Mouse (Mus musculus) kidney, embryonic 14.5 days (tissue): ENCODE measurements around the gene Gan. TPM values are rescaled to one million over a fixed set of nuclear protein-coding genes. Genes with fewer than 3 reads are reported as not detected.

Experiments
- ATAC-seq: fragments of 200-750 bp; cut with Nextera tagmentation; 2 replicates; pipeline ENCODE4 v1.8.0; 2017; ENCODE audit warnings: moderate number of reproducible peaks, mild to moderate bottlenecking, moderate TSS enrichment, moderate library complexity; ENCODE audit not compliant: low FRiP score, low TSS enrichment
- H3K27ac ChIP-seq: fragments of 300-500 bp; sonication (generic); 2 replicates; pipeline ENCODE4 v1.5.1; 2014; ENCODE audit warnings: low read depth, mild to moderate bottlenecking, low read length, moderate library complexity, mixed read lengths
- H3K27me3 ChIP-seq: fragments of 300-500 bp; sonication (generic); 2 replicates; pipeline ENCODE4 v1.6.1; 2014; ENCODE audit warnings: mild to moderate bottlenecking, low read length; ENCODE audit not compliant: control insufficient read depth, insufficient read depth
- H3K36me3 ChIP-seq: fragments of 300-500 bp; sonication (generic); 2 replicates; pipeline ENCODE4 v1.6.1; 2014; ENCODE audit warnings: low read length, mixed read lengths; ENCODE audit not compliant: control insufficient read depth, insufficient read depth
- H3K4me1 ChIP-seq: fragments of 300-500 bp; sonication (generic); 2 replicates; pipeline ENCODE4 v1.6.1; 2014; ENCODE audit warnings: low read length, mixed read lengths; ENCODE audit not compliant: control insufficient read depth, insufficient read depth
- H3K4me2 ChIP-seq: fragments of 300-500 bp; sonication (generic); replicated peaks from 2 replicates; pipeline ENCODE4 v1.6.1; 2014; ENCODE audit warnings: low read depth, mild to moderate bottlenecking, low read length
- H3K4me3 ChIP-seq: fragments of 300-500 bp; sonication (generic); 2 replicates; pipeline ENCODE4 v1.5.1; 2014; ENCODE audit warnings: mild to moderate bottlenecking, low read length
- H3K9ac ChIP-seq: fragments of 300-500 bp; sonication (generic); 2 replicates; pipeline ENCODE4 v1.6.1; 2014; ENCODE audit warnings: low read depth, mild to moderate bottlenecking, low read length, moderate library complexity
- H3K9me3 ChIP-seq: fragments of 300-500 bp; sonication (generic); 2 replicates; pipeline ENCODE4 v1.6.1; 2016; ENCODE audit warnings: low read length; ENCODE audit not compliant: control insufficient read depth
- WGBS: fragments of 180-500 bp; shearing (Covaris S2); extraction: QIAGEN DNeasy Blood & Tissue Kit; methylation state at CpG from one replicate; pipeline ENCODE4 v1.1.7; 2014; 5-methylcytosine and 5-hydroxymethylcytosine counted together
- polyA plus RNA-seq: library from polyadenylated mRNA; unstranded; fragments of >200 nt; fragmentation: Nextera tagmentation; extraction: Ambion mirVana; gene quantifications from 2 replicates; pipeline ENCODE4 v1.2.1, GENCODE M21; 2014

The Gan gene
- polyA plus RNA-seq, 1 experiment from 2014 or later, result 3.1 TPM

GRCm38 (mm10) chr8:117224630-117225029 lies 66.7 kb downstream of the Gan start:
- no peaks in the 10 kb centered on the region for H3K27me3 ChIP-seq
- H3K4me1 ChIP-seq, result no peaks in the 10 kb centered on the region
- H3K4me2 ChIP-seq, result peak overlapping the region; percentile 36; the same call in 1 of the 2 replicates
- no peaks in the 10 kb centered on the region for H3K9me3 ChIP-seq
- peak overlapping the region; percentile 17; the same call in 1 of the 2 replicates for H3K4me3 ChIP-seq
- 15% methylated on average over 9 of the region's 9 CpGs for WGBS
- peak; percentile 88 for ATAC-seq
- H3K9ac ChIP-seq, result no peak overlapping the region
- H3K27ac ChIP-seq, result no peak overlapping the region
- no peaks in the 10 kb centered on the region for H3K36me3 ChIP-seq

- no peaks in the 10 kb centered on the region for H3K4me1 ChIP-seq
- no peak overlapping the region for H3K4me2 ChIP-seq
- no peaks in the 10 kb centered on the region for H3K36me3 ChIP-seq
- ATAC-seq, result no peak
- no peak overlapping the region for H3K9ac ChIP-seq
- no peaks in the 10 kb centered on the region for H3K9me3 ChIP-seq
- H3K4me3 ChIP-seq, result no peak overlapping the region
- no peaks in the 10 kb centered on the region for H3K27me3 ChIP-seq
- H3K27ac ChIP-seq, result no peak overlapping the region
- WGBS, result 82% methylated on average over 12 of the region's 12 CpGs
Observed at GRCm38 (mm10) chr8:117226306-117226705, 68.4 kb downstream of the Gan start.

- no peaks in the 10 kb centered on the region for H3K9me3 ChIP-seq
- no peaks in the 10 kb centered on the region for H3K36me3 ChIP-seq
- H3K4me1 ChIP-seq, result no peaks in the 10 kb centered on the region
- WGBS, result 87% methylated on average over 2 of the region's 2 CpGs
- no peak for ATAC-seq
- H3K27me3 ChIP-seq, result no peaks in the 10 kb centered on the region
- H3K9ac ChIP-seq, result no peak overlapping the region
- no peak overlapping the region for H3K4me2 ChIP-seq
- H3K4me3 ChIP-seq, result no peak overlapping the region
- no peak overlapping the region for H3K27ac ChIP-seq
Observed at GRCm38 (mm10) chr8:117227339-117227738, 69.4 kb downstream of the Gan start.

GRCm38 (mm10) chr8:117233199-117233598 lies 75.3 kb downstream of the Gan start:
- Histone ChIP-seq H3K27ac (no peak overlapping the region), H3K9ac (no peak overlapping the region), H3K4me2 (no peak overlapping the region), H3K9me3 (no peaks in the 10 kb centered on the region), H3K4me1 (no peaks in the 10 kb centered on the region), H3K36me3 (no peaks in the 10 kb centered on the region), H3K4me3 (no peak overlapping the region), H3K27me3 (no peaks in the 10 kb centered on the region)
- WGBS, result 87% methylated on average over 7 of the region's 7 CpGs
- no peak for ATAC-seq

- Histone ChIP-seq H3K9ac (no peak overlapping the region), H3K4me1 (no peaks in the 10 kb centered on the region), H3K27ac (no peak overlapping the region), H3K4me3 (no peak overlapping the region), H3K36me3 (no peaks in the 10 kb centered on the region), H3K9me3 (no peaks in the 10 kb centered on the region), H3K27me3 (no peaks in the 10 kb centered on the region), H3K4me2 (no peak overlapping the region)
- 91% methylated on average over 4 of the region's 4 CpGs for WGBS
- no peak for ATAC-seq
Observed at GRCm38 (mm10) chr8:117236531-117236930, 78.6 kb downstream of the Gan start.

GRCm38 (mm10) chr8:117240326-117240725 lies 82.4 kb downstream of the Gan start:
- Histone ChIP-seq H3K9ac (no peak overlapping the region), H3K36me3 (no peaks in the 10 kb centered on the region), H3K9me3 (no peaks in the 10 kb centered on the region), H3K4me1 (no peaks in the 10 kb centered on the region), H3K27me3 (no peaks in the 10 kb centered on the region), H3K4me3 (no peak overlapping the region), H3K4me2 (no peak overlapping the region), H3K27ac (no peak overlapping the region)
- no peak for ATAC-seq
- 52% methylated on average over 5 of the region's 5 CpGs for WGBS

- WGBS, result 57% methylated on average over 5 of the region's 5 CpGs
Observed at GRCm38 (mm10) chr8:117240841-117241494, 83.0 kb downstream of the Gan start.

GRCm38 (mm10) chr8:117241848-117242247 lies 83.9 kb downstream of the Gan start:
- no peaks in the 10 kb centered on the region for H3K36me3 ChIP-seq
- no peak overlapping the region for H3K9ac ChIP-seq
- H3K27me3 ChIP-seq, result no peaks in the 10 kb centered on the region
- H3K27ac ChIP-seq, result no peak overlapping the region
- H3K4me1 ChIP-seq, result no peaks in the 10 kb centered on the region
- H3K4me2 ChIP-seq, result no peak overlapping the region
- no peak for ATAC-seq
- no peak overlapping the region for H3K4me3 ChIP-seq
- WGBS, result 40% methylated on average over 3 of the region's 3 CpGs
- H3K9me3 ChIP-seq, result no peaks in the 10 kb centered on the region

More at GRCm38 (mm10) chr8:117240841-117241494, 83.0 kb downstream of the Gan start:
- Histone ChIP-seq H3K4me2 (no peak overlapping the region), H3K27ac (no peak overlapping the region), H3K4me3 (no peak overlapping the region), H3K4me1 (no peaks in the 10 kb centered on the region), H3K27me3 (no peaks in the 10 kb centered on the region), H3K36me3 (no peaks in the 10 kb centered on the region), H3K9me3 (no peaks in the 10 kb centered on the region), H3K9ac (no peak overlapping the region)
- 0 out of 2 replicates have a peak, but pooled peaks have one; percentile 6 for ATAC-seq

GRCm38 (mm10) chr8:117242286-117242685 lies 84.4 kb downstream of the Gan start:
- Histone ChIP-seq H3K9ac (no peak overlapping the region), H3K4me2 (no peak overlapping the region), H3K4me1 (no peaks in the 10 kb centered on the region), H3K27me3 (no peaks in the 10 kb centered on the region), H3K4me3 (no peak overlapping the region), H3K9me3 (no peaks in the 10 kb centered on the region), H3K27ac (no peak overlapping the region), H3K36me3 (no peaks in the 10 kb centered on the region)
- WGBS, result 75% methylated on average over 6 of the region's 6 CpGs
- no peak for ATAC-seq
